Mouse (Mus musculus) urinary bladder, adult 18-20 months (tissue): Measurements from ENCODE around the gene Pgk1.
A peak's percentile ranks its signal among the peaks of the same experiment; 100 is the strongest.

ENCODE experiments used
- DNase-seq, 2 experiments: peaks; one replicate each; pipeline ENCODE4 v3.0.0; 2022; ENCODE audit warnings: low spot score in 2 of 2, mixed read lengths in 2 of 2

Gene Pgk1

GRCm38 (mm10) chrX:106219171-106220032, 32.5 kb downstream of the Pgk1 start:
- peak; percentile 39 to 52 for DNase-seq

- no peak for DNase-seq
Observed at GRCm38 (mm10) chrX:106221058-106221457, 34.2 kb downstream of the Pgk1 start, which contains the start of gene Taf9b. TSS of gene Taf9b (minus strand) at chrX:106221158.
